Mouse (Mus musculus) brain, adult 2 months (tissue): ENCODE results near the gene Rere.
A peak's percentile ranks its signal among the peaks of the same experiment; 100 is the strongest.
"Not testable (repeated sequence)": the region's sequence is repeated elsewhere in the genome, so short reads cannot be mapped to it uniquely, and the experiment has no call there.

Experiments used
- DNase-seq: peaks from one replicate; pipeline ENCODE4 v3.0.0; 2011; ENCODE audit warnings: low read depth, low spot score

Gene Rere

DNA sequence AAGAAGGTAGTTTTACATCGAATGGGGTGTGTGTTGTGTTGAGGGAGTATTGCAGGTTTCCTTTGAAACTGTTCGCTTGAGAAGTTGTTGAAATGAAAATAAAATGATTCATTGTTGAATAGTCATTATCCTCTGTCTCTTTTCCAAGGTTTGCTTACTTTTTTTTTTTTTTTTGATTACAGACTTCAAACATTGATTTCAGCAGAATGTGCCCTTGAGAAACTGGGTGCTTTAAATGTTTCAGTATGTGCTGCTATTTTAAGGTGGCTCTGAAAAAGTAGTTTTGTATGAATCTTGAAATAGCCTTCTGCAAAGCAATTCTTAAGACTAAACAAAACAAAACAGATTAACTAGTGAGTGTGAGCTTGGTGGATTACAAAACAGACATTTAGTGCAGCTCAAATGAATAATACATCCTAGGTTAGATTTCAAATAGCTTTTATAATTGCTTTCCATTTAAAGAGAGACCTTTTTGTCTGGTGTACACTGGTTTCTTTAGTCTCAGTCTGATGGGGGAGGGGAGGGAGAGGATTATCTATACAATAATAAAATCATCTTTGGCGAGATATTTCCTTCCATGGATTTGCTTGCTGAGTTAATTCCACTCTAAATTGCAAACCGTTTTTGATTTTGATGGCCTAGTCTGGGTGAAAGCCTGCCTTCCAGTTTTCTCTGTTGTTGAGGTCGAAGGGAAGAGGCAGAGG is 1.3 kb downstream of the Rere start:
- DNase-seq: no peak

DNA sequence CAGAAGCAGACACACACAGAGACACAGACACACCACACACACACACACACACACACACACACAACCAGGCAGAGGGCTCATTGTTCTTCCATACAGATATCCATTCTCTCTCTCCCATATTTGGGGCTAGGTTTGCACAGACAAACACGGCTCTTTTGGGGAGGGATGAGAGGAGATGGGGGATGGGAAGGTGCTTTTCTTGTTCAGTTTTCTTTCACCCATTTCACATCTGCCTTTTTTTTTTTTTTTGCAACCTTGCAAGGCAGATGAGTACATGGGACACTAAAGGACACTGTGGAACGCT is 1.8 kb downstream of the Rere start:
- peak; percentile 79 for DNase-seq

DNA sequence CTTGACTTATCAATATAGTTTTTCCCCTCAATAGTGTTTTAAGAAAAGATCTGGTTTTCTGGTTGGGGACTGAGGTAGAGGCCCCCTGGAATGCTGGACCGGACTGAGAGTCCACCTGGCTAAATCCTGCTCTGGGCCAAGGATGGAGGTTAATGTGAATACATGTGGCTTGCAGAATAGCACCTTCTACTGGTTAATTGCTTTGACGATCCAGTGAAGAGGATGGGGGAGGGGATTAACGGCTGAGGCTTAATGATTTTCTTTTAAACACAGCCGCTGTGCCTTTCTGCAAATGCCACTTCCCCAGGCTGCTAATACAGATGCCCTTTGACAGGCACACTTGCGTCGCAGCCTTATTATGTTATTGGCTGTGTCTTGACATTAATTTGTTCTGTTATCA is 2.5 kb downstream of the Rere start:
- peak; percentile 72 for DNase-seq

DNA sequence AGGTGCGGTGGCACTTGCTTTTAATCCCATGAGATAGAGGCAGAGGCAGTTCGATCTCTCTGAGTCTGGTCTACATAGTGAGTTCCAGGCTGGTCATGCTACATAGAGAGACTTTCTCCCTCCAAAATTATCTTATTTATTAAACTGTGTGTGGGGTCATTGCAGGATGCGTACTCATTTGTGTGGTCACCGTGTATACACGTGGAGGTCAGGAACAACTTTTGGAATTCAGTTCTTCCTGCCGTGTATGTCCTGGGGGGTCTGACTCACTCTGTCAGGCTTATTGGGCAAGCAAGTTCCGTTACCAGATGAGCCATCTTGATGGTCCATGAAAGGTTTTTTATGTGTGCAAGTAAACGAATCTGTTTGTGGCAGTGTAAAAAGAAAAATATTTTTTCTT is 5.5 kb downstream of the Rere start:
- DNase-seq: no peak

DNA sequence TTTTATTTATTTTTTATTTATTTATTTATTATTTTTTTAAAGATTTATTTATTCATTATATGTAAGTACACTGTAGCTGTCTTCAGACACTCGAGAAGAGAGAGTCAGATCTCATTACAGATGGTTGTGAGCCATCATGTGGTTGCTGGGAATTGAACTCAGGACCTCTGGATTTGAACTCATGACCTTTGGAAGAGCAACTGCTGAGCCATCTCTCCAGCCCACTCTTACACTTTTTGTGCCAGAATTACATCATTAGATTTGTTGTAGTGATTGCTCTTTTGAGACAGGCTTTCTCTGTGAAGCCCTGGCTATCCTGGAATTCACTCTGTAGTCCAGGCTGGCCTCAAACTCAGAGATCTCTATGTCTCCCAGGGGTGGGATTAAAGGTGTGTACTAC is 6.0 kb downstream of the Rere start:
- DNase-seq: not testable (repeated sequence)

DNA sequence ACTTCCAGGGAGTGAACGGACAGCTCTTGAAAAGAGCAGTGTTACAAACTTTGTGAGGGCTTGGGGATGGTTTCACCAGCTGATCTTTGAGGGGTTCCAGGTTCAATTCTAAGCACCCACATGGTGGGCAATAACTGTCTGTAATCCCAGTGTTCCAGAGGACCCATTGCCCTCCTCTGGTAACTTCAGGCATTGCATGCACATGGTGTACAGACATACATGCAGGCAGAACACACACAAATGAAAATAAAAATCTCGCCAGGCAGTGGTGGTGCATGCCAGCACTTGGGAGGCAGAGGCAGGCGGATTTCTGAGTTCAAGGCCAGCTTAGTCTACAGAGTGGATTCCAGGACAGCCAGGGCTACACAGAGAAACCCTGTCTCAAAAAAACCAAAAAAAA is 10.5 kb downstream of the Rere start:
- no peak for DNase-seq

DNA sequence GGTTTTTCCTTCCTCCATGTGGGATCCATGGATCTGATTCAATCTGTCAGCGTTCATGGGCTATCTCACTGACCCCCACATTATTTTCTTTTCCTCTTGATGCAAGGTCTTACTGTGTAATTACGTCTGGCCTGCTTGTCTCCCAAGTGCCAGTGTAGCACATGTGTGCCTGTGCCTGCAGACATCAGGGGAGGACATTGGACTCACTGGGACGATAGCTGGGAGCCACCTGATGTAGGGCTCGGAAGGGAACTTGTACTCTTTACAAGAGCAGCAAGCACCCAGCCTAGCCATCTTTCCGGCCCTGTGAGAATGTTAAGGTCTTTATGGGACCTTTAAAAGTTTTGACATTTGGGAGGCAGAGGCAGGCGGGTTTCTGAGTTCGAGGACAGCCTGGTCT is 13.4 kb downstream of the Rere start:
- no peak for DNase-seq

DNA sequence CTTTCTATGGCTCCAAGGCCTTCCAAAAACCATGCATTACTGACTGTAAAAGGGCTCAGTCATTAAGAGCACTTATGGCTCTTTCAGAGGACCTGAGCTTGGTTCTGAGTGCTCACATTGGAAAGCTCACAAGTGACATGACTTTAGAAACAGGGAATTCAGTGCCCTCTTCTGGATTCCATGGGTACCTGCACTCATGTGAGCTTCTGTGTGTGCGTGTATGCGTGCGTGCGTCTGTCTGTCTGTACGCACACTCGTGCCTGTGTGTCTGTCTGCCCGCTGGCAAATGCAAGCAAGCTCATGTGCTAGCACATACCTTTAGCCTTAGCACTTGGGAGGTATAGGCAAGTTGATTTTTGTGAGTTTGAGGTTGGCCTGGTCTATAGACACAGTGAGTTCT is 14.5 kb downstream of the Rere start:
- DNase-seq: no peak

DNA sequence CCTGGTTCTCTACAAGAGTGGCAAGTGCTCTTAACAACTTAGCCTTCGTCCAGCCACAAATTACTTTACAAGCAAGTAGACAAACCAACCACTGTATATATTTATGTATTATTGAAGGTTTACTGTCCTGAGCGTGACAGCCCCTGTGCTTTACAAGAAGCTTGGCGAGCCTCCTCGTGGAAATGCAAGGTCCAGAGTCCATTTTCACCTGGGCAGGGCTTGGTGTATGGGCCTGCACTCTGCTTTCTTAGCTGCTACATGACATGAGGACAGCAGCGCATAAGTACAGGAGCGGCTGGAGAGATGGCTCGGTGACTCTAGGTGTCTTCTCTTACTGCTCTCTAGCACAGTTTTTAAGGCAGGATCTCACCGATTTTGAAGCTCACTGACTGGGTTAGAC is 21.3 kb downstream of the Rere start:
- no peak for DNase-seq

DNA sequence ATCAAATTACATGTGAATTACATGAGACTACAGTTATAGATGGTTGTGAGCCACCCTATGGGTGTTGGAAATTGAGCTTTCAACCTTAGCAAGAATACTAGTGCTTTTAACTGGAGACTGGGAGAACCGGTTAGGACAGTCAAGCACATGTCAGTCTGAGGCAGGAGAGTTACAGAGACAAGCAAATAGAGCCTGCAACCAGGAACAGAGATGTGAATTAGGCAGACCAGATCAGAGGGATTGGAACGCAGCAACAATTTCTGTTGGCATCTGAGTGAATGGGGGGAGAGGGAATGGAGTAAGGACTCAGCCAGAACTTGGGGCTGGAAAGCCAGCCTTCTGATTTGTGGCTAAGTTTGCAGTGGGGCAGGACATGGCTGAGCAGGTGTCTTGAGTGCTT is 25.3 kb downstream of the Rere start:
- DNase-seq: no peak

DNA sequence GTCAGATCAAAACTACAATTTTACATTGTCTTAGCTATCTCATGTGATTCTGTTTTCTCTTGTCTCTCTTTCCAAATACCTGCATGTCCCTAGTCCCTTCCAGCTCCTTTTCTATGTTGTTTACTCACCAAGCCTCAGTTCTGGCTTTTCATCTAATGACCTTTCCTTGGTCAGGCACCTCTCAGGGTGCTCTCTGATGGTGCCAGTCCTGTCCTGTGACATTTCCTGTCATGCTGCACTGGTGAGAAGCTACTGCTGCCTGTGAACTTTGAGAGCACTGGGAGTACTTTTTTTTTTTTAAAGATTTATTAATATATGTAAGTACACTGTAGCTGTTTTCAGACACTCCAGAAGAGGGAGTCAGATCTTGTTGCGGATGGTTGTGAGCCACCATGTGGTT is 25.8 kb downstream of the Rere start:
- DNase-seq: no peak

DNA sequence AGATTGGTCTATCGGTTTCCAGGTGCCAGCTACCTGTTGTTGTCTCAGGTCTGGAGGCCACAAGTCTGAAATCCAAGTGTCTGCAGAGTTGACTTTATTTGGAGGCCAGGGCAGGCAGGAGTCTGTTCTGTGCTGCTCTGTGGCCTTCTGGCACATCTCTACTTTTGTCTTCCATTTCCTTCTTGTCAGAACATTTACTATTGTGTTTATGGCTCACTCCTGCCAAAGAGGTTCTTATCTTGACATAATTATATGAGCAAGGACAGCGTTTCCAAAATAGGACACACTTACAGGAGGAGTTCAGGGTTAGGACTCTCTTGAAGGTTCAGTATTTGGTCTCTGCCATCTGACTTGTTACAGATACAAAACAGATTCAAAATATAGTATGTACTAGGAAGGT is 30.0 kb downstream of the Rere start:
- DNase-seq: no peak

DNA sequence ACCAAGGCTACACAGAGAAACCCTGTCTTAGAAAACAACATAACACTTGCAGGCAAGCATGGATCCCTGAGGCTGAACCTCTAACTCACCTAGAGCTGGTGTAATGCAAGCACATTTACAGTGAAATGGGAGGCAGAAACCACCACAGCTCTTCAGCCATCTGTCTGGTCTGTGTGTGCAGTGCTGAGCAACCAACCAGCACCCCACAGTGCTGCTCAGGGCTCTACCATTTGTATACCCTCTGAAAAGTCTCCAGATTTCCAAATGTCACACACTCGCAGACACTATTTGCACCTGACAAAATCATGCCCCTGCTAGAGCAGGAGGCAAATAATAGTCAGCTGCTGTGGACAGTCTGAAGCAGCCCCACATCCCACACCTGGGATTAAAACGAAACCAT is 31.2 kb downstream of the Rere start:
- peak; percentile 93 for DNase-seq

DNA sequence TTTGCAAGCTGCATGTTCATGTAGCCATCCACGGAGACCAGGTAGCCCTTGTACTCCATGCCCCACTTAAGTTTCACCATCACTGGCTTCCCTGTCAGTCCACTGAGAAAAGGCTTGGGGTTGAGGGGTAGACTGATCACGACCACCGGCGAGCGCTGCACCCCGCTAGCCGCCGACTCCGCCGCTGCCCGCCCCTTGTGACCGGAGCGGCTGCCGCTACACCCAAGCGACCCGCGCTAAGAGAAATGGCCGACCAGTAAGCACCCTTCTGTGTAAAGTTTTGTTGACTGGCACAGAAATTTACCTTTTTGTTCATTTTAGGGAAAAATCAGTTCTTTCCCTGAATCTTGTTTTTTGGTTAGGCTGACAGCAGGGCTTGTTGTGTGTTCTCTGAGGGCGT is 33.9 kb downstream of the Rere start:
- no peak for DNase-seq

DNA sequence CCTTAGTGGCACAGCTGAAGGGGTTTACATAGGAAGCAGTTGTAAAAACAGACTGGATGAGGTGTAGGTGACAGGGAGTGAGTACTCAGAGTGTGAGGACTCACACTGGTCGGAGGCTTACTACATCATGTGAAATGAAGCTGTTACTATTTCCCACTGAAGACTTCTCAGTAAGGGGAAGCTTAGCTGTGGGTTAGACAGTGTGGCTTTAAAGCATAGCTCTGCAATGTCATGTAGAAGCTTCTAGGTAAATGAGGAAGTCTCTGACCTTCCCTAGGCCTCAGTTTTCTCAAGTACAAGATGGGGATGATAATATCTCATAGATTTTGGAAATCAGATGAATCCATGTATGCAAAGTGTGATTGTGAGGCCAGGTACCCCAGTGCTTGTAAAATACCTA is 35.1 kb downstream of the Rere start:
- no peak for DNase-seq

DNA sequence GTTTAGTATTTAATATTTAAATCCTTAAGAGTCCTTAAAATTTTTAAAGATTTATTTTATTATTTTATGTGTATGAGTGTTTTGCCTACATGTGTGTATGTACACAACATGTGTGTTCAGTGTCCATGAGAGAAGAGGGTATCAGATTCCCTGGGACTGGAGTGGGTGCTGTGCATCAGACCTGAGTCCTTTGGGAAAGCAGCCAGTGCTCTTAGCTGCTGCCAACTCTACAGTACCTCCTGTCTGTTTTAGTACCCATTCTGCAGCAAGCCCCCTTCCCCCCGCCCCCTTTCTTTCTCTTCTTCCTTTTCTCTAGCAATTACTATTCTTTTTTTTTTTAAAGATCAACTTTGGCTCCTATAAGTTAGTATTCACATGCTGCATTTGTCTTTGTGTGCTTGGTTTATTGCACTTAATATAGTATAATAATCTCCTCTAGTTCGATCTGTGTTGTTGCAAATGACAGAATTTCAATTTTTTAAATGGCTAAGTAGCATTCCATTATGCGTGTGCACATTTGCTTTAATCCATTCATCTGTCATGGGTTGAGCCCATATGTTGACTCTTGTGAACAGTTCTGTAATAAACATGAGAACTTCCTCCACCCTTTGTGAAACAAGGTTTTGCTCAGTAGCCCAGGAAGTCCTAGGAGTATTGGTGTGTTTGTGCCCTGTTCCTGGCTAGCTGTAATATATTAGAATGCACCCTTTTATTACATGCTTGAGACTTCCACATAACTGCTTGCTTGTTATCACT is 43.8 kb downstream of the Rere start:
- no peak for DNase-seq

DNA sequence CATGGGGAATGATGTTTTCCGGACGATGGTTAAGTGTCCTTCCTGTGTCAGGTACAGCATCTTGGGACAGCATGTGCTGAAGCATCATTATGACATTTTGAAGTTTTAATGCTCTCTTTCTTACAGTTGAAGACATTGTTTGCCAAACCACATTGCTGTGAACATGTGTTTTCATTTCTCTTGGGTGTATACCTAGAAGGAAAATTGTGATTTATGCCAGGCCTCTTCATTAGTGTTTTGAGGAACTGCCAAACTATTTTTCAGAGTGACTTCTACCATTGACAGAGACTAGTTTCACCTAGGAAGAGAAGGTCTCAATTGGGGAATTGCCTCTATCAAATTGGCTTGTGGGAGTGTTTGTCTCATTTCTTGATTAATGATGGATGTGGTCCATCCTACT is 44.6 kb downstream of the Rere start:
- no peak for DNase-seq

DNA sequence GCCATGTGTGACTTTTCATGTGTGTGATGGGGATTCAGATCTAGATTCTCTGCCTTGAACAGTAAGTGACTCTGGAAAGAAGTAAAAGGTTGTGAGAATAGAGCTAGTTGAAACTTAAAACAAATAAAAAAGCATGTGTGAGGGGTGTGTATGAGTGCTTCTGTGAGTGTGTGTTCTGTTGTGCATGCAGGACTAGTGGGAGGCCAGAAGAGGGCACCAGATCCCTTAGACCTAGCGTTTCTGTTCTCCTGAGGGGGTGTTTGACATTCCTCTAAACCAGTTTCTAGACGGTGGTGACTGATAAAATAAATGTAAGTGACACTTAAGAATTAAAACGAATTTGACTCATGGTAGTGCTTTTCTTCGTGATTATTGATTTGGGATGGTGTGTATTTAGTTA is 46.0 kb downstream of the Rere start:
- DNase-seq: no peak

DNA sequence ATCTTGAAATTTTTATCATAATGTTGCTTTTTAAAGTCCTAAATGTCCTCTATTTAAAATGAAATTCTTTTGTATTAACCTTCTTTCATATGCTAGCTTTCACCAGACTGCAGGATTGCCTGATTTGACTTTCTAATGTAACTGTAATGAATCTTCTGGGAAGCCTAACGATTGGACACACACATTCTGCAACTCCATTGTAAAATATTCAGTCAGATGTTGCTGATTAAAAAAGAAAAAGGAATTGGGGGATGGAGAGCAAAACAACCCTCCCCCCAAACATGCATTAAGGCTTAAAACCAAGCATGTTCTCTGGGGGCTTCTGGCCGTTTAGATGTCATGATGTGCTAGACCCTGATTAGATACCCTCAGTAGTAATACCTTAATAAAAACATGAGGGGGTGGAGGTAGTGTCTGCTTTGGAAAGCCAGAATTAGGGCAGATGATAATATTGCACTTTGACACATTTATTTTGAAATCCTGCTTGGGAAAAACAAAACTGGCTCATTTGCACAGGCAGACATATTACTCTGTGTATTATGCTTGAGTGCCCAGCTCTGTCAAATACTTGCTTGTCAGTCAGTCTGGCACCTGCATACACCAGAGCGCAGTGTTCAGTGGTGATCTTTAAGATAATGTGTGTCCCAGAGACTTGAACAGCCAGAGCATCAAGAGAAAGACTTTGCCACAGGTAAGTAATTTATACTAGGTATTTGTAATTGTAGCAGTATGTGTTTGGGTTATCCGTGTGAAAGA is 52.7 kb downstream of the Rere start:
- no peak for DNase-seq

DNA sequence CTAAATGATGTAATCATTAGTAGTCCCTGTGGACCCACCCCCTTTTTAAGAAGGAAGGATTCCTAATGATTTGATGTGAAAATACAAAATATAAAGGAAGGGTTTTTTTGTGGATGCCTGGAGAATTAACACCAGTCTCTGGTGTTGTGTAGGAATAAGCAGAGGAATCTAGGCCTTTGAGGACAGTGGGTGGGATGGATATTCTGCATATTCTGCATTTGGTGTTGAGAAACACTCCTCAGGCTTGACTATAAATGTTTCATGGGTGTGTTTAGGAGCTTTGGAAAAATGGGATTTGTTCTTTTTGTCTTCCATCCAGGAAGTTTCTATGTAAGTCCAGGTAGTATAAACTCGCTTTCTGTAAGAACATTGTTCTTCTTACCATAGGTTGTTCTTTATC is 55.8 kb downstream of the Rere start:
- DNase-seq: peak; percentile 51

DNA sequence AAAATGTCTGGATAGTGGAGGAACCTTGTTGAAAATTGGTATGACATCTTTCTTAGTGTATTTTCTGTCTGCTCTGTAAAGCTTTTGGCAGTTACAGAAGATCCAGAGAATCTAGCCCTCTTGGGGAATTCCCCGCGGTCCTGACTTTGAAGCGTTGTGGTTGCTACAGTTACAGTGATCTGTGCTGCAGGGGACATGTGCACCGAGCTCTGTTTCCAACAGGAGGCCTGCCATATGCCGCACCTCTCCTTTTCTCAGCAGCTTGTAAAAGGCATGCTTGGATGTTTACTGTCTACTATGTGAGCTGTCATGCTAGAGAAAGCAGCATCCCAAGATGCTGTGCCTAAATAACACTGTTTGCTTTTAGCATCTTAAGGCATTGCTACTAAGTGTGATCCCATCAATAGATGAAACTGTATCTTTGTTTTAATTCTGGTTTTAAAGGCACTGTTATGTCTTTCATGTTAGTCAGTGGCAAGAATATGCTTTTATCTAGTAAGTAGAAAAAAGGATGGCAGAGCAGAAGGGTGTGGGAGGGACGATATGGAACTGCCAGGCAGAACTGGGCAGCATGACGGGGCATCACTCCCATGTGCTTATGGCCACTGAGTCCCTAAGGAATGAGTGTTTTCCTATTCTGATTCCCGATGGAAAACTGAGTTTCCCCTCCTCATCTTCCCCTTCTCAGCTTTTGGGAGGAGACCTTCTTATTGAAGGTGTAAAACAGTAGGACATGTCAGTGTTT is 57.6 kb downstream of the Rere start:
- peak; percentile 92 for DNase-seq

DNA sequence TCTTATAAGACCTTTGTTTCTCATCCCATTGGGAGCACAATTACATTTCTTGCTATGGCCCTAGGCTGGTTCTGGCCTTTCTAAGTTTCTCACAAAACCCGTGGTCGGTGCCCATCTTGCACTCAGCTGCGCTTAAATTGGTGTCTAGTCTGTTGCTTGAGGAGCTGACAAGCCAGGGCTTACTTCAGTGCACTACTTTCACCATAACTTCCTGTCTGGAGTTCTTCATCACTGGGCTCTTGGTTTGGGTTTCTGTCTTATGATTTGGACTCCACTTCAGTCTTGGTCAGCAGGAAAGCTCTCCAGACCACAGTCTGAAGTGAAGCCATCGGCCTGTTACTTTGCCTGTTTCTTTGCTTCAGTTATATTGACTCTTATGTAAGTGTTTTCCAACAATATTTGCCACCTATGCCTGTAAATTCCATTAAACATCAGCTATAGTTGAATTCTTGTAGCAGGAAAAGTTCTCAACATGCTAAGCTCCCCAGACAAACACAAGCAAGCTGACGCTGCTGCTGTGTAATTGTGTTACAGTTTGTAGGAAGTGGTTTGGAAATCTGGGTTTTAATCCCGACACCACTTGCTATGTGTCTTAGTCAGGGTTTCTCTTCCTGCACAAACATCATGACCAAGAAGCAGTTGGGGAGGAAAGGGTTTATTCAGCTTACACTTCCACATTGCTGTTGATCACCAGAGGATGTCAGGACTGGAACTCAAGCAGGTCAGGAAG is 59.5 kb downstream of the Rere start:
- no peak for DNase-seq
